Comparison of ENCODE assay signal across 19 mouse cellular contexts in the genomic region with DNA sequence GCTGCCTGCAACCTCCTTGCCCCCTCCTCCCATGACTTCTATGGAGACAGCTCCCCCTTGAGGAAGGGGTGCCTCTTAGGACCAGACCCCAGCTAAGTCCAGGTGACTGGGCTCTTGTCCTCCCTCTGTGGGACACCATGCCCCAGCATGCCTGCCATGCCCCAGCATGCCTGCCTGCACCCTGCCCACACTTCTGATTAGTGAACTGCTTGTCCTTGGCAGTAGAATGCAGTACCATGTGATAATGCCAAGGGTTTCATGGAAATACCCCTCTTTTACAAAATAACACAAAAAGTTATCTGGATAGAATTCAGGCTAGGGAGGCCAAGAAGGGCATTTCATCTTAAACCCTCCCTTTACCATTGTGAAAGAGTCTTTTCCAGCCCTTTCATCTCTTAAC. TPM values are rescaled to one million over a fixed set of nuclear protein-coding genes. Genes with fewer than 3 reads are reported as not detected.
DNase-seq lines count a peak whose midpoint lies in the region; ATAC-seq and TF ChIP-seq lines count a peak whose summit lies in the region.
"Had no signal": no experiment of that assay in that cellular context is flagged by ENCODE, and none has a peak within 500 bp of the region (broad histone marks: within the 10 kb centered on the region; RNA-seq: fewer than 3 reads in every experiment).

No protein-coding gene starts in this region.

- TF ChIP-seq EP300 in stomach, postnatal 0 days (optimal IDR thresholded peaks at IDR 0.05), result no peak

- H3K9me3 ChIP-seq in heart, embryonic 10.5 days, result no peaks in the 10 kb centered on the region
- H3K9me3 ChIP-seq in kidney, postnatal 0 days (replicated peaks; ENCODE audit: low read length), result no peaks in the 10 kb centered on the region
- no peaks in the 10 kb centered on the region for H3K9me3 ChIP-seq in kidney, embryonic 14.5 days (ENCODE audit: control insufficient read depth, low read length)
- H3K9me3 ChIP-seq in stomach, postnatal 0 days (ENCODE audit: control insufficient read depth, low read length), result no peaks in the 10 kb centered on the region
- H3K9me3 ChIP-seq: hindbrain, embryonic 15.5 days; liver, embryonic 13.5 days; midbrain, embryonic 12.5 days; stomach, embryonic 15.5 days had no signal

- no peak overlapping the region for H3K4me3 ChIP-seq in heart, embryonic 10.5 days
- no peak overlapping the region for H3K4me3 ChIP-seq in kidney, postnatal 0 days (replicated peaks; ENCODE audit: low read depth, low read length)
- no peak overlapping the region for H3K4me3 ChIP-seq in kidney, embryonic 14.5 days (ENCODE audit: low read length)
- H3K4me3 ChIP-seq in stomach, postnatal 0 days (ENCODE audit: low read depth, low read length), result no peak overlapping the region
- no peak overlapping the region for H3K4me3 ChIP-seq in thymus, adult 2 months (ENCODE audit: control insufficient read depth, insufficient read depth, low read length)
- H3K4me3 ChIP-seq: erythroblast, embryonic 14.5 days; hindbrain, embryonic 15.5 days; liver, embryonic 13.5 days; midbrain, embryonic 12.5 days; stomach, embryonic 15.5 days had no signal

- peaks cover 57% of the 10 kb centered on the region for H3K4me1 ChIP-seq in heart, embryonic 10.5 days
- 0 out of 2 replicates have a peak, but pooled peaks cover 3% of the 10 kb centered on the region for H3K4me1 ChIP-seq in kidney, postnatal 0 days (replicated peaks; ENCODE audit: insufficient read depth, low read length)
- H3K4me1 ChIP-seq in kidney, embryonic 14.5 days (ENCODE audit: control insufficient read depth, insufficient read depth, low read length), result 0 out of 2 replicates have a peak, but pooled peaks cover under 1% of the 10 kb centered on the region
- no peaks in the 10 kb centered on the region for H3K4me1 ChIP-seq in stomach, postnatal 0 days (replicated peaks; ENCODE audit: control insufficient read depth, insufficient read depth)
- 0 out of 2 replicates have a peak, but pooled peaks cover 4% of the 10 kb centered on the region for H3K4me1 ChIP-seq in thymus, adult 2 months (replicated peaks; ENCODE audit: control insufficient read depth, insufficient read depth, low read length)
- H3K4me1 ChIP-seq: hindbrain, embryonic 15.5 days had no signal

- no peak overlapping the region for H3K9ac ChIP-seq in kidney, postnatal 0 days (ENCODE audit: low read depth, low read length)
- H3K9ac ChIP-seq in kidney, embryonic 14.5 days (ENCODE audit: low read depth, low read length), result no peak overlapping the region
- H3K9ac ChIP-seq in stomach, postnatal 0 days (ENCODE audit: low read length), result no peak overlapping the region
- H3K9ac ChIP-seq: forebrain, postnatal 0 days; hindbrain, embryonic 15.5 days; liver, embryonic 13.5 days; midbrain, embryonic 12.5 days; stomach, embryonic 15.5 days had no signal

- H3K27ac ChIP-seq in heart, embryonic 10.5 days, result peak overlapping the region; percentile 76
- no peak overlapping the region for H3K27ac ChIP-seq in kidney, postnatal 0 days
- no peak overlapping the region for H3K27ac ChIP-seq in kidney, embryonic 14.5 days (ENCODE audit: low read depth, low read length)
- H3K27ac ChIP-seq in stomach, postnatal 0 days (replicated peaks), result no peak overlapping the region
- no peak overlapping the region for H3K27ac ChIP-seq in thymus, adult 2 months (ENCODE audit: control insufficient read depth, insufficient read depth, low read length)
- H3K27ac ChIP-seq: hindbrain, embryonic 15.5 days; liver, embryonic 13.5 days; midbrain, embryonic 12.5 days; stomach, embryonic 15.5 days had no signal

- H3K4me2 ChIP-seq in kidney, postnatal 0 days (ENCODE audit: low read length), result no peak overlapping the region
- no peak overlapping the region for H3K4me2 ChIP-seq in kidney, embryonic 14.5 days (replicated peaks; ENCODE audit: low read depth, low read length)
- H3K4me2 ChIP-seq in stomach, postnatal 0 days (replicated peaks; ENCODE audit: low read depth), result no peak overlapping the region
- H3K4me2 ChIP-seq: hindbrain, embryonic 15.5 days; liver, embryonic 13.5 days; midbrain, embryonic 12.5 days; stomach, embryonic 15.5 days had no signal

- DNase-seq in heart, embryonic 10.5 days (ENCODE audit: low spot score), result no peak
- no peak for DNase-seq in heart, adult 9 months (ENCODE audit: low spot score in 2 of 2)
- DNase-seq in kidney, postnatal 0 days (ENCODE audit: low spot score), result no peak
- peak; percentile 20 to 21 for DNase-seq in urinary bladder, adult 18-20 months (ENCODE audit: low spot score in 2 of 2)
- DNase-seq in urinary bladder, postnatal 4 days (ENCODE audit: low spot score in 2 of 2), result no peak
- no peak for DNase-seq in stomach, postnatal 0 days (ENCODE audit: low spot score)
- no peak for DNase-seq in thymus, adult 2 months
- DNase-seq: B cell, adult 2 months; cerebellum, postnatal 10 days; forebrain, postnatal 0 days; gastrocnemius, postnatal 36 days; kidney, adult 9 months; liver, embryonic 13.5 days; lung, postnatal 4 days had no signal

- TF ChIP-seq POLR2A in thymus, adult 2 months (IDR thresholded peaks at IDR 0.05; ENCODE audit: control insufficient read depth, extremely low read depth, insufficient read depth, low read length, poor library complexity), result no peak

- peak; percentile 20; the same call in 1 of the 2 replicates for TF ChIP-seq CTCF in kidney, postnatal 0 days (IDR thresholded peaks at IDR 0.05; ENCODE audit: low read depth)
- TF ChIP-seq CTCF in stomach, postnatal 0 days (IDR thresholded peaks at IDR 0.05; ENCODE audit: low read depth), result peak; percentile 27; the same call in 1 of the 2 replicates
- TF ChIP-seq CTCF in thymus, adult 2 months (IDR thresholded peaks at IDR 0.05; ENCODE audit: borderline replicate concordance, control insufficient read depth, extremely low read depth, insufficient read depth, low read length, poor library complexity), result no peak

- H3K27me3 ChIP-seq in heart, embryonic 10.5 days (ENCODE audit: insufficient read depth, poor library complexity, severe bottlenecking), result no peaks in the 10 kb centered on the region
- H3K27me3 ChIP-seq in kidney, postnatal 0 days (ENCODE audit: insufficient read depth, low read length), result no peaks in the 10 kb centered on the region
- H3K27me3 ChIP-seq in kidney, embryonic 14.5 days (ENCODE audit: control insufficient read depth, insufficient read depth, low read length), result no peaks in the 10 kb centered on the region
- H3K27me3 ChIP-seq in stomach, postnatal 0 days (ENCODE audit: control insufficient read depth, insufficient read depth, low read length), result no peaks in the 10 kb centered on the region
- no peaks in the 10 kb centered on the region for H3K27me3 ChIP-seq in thymus, adult 2 months (ENCODE audit: control insufficient read depth, insufficient read depth, low read length)
- H3K27me3 ChIP-seq: hindbrain, embryonic 15.5 days; liver, embryonic 13.5 days; midbrain, embryonic 12.5 days; stomach, embryonic 15.5 days had no signal

- no peak for ATAC-seq in kidney, postnatal 0 days (replicated peaks; ENCODE audit: low FRiP score, low read depth)
- no peak for ATAC-seq in kidney, embryonic 14.5 days (ENCODE audit: low FRiP score, low TSS enrichment)
- ATAC-seq in stomach, postnatal 0 days (ENCODE audit: low FRiP score, low TSS enrichment), result no peak
- ATAC-seq: forebrain, postnatal 0 days had no signal

- H3K36me3 ChIP-seq in heart, embryonic 10.5 days, result peaks cover 43% of the 10 kb centered on the region
- H3K36me3 ChIP-seq in kidney, postnatal 0 days (ENCODE audit: insufficient read depth, low read length), result peaks cover 17% of the 10 kb centered on the region
- H3K36me3 ChIP-seq in kidney, embryonic 14.5 days (ENCODE audit: control insufficient read depth, insufficient read depth, low read length), result peaks cover 22% of the 10 kb centered on the region; the same call in 1 of the 2 replicates
- H3K36me3 ChIP-seq in stomach, postnatal 0 days (ENCODE audit: control insufficient read depth, insufficient read depth, low read length), result no peaks in the 10 kb centered on the region
- H3K36me3 ChIP-seq in thymus, adult 2 months (ENCODE audit: control insufficient read depth, insufficient read depth, low read length), result no peaks in the 10 kb centered on the region; the same call in 1 of the 2 replicates
- H3K36me3 ChIP-seq: hindbrain, embryonic 15.5 days; liver, embryonic 13.5 days had no signal

RNA-seq across cellular contexts. Expression of gene Angptl2, which starts 29.5 kb away (rescaled TPM):
- 40.4 and 49.8 TPM in 2 replicates for polyA plus RNA-seq in heart, embryonic 10.5 days (2016; fragmentation: Nextera tagmentation; extraction: Ambion mirVana)
- polyA plus RNA-seq in kidney, postnatal 0 days (2015; fragmentation: Nextera tagmentation; extraction: Ambion mirVana), result 36.9 and 41.1 TPM in 2 replicates
- polyA plus RNA-seq in kidney, embryonic 14.5 days (2014; fragmentation: Nextera tagmentation; extraction: Ambion mirVana), result 21.1 and 27.0 TPM in 2 replicates
- polyA plus RNA-seq in stomach, postnatal 0 days (2015; fragmentation: Nextera tagmentation; extraction: Ambion mirVana), result 35.3 and 37.3 TPM in 2 replicates
- 61.1 and 64.5 TPM in 2 replicates for polyA plus RNA-seq in thymus, adult 2 months (2012; rRNA removed)
- polyA plus RNA-seq: erythroblast, embryonic 14.5 days had no signal

Comparison
In these comparisons a context has a peak if more than half of its experiments do, and no peak if none do; other contexts are left out.
1. DNase-seq: peak in urinary bladder, adult 18-20 months (2 of 2); none in heart, embryonic 10.5 days (single experiment), heart, adult 9 months (0 of 2), kidney, postnatal 0 days (single experiment), urinary bladder, postnatal 4 days (0 of 2), stomach, postnatal 0 days (single experiment) and thymus, adult 2 months (single experiment).